Mouse (Mus musculus) B cell, adult 2 months (primary cell): Measurements from ENCODE around the gene Dctpp1.
A peak's percentile ranks its signal among the peaks of the same experiment; 100 is the strongest.

Experiments used
- DNase-seq, 2 experiments: peaks; one replicate each; pipeline ENCODE4 v3.0.0; 2022

Dctpp1 gene

GRCm38 (mm10) chr7:127208553-127209438 is 51.7 kb downstream of the Dctpp1 start, which contains the start of gene Mylpf:
TSS of gene Mylpf (plus strand) at chr7:127208890.
- DNase-seq: peak; percentile 91 to 92

GRCm38 (mm10) chr7:127208295-127208552 is 52.3 kb downstream of the Dctpp1 start, which contains the start of gene Tbc1d10b:
TSS of gene Tbc1d10b (minus strand) at chr7:127208468.
- DNase-seq: no peak

DNA sequence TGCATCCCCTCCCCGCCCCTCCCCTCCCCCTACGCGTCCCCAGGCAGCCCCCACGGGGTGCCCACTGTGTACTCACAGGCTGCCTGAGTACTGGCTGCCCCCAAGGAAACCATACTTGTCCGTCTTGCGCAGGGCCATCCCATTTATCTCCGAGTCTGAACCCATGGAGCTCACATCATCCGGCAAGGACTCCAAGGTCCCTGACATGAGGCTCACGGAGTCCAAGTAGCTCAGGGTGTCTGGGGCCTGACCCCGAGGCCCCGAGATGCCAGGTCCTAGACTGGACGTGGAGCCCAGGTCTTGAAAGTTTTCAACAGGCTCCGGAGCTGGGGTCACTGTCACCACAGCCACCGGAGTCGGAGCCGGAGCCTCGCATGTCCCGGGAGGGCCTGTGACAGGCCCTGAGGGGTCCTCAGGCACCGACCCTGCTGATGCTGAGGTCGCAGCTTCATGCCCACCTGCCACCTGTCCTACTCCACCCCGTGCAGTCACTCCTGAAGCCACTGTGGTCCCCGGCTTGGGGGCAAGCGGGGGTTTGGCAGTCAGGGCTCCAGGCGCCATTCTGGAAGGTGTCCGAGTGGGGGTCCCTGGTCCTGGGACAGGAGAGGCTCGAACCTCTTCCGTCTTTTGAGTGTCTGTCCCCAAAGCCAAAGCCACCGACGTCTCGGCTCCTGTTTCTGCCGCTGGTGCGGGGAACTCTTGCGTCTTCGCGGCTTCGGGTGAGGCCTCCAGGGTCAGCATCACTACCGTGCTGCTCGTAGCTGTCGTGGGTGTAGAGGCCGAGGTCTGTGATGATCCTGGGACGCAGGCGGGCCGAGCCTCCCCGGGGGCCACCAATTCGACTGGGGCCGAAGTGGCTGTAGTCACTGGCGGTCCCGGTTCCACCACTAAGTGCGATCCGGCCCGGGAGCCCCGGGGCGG is 52.9 kb downstream of the Dctpp1 start:
- DNase-seq: no peak
